Mouse (Mus musculus) heart, postnatal 0 days (tissue): ENCODE data around the gene Slc35f3. TPM values are rescaled to one million over a fixed set of nuclear protein-coding genes. Genes with fewer than 3 reads are reported as not detected.

Experiments used
- ATAC-seq: fragments of 200-750 bp; cut with Nextera tagmentation; 2 replicates; pipeline ENCODE4 v1.8.0; 2017; ENCODE audit warnings: low read depth, moderate number of reproducible peaks, moderate library complexity; ENCODE audit not compliant: insufficient read depth
- DNase-seq: peaks from one replicate; pipeline ENCODE4 v3.0.0-alpha.2; 2016; ENCODE audit warnings: low spot score
- H3K27ac ChIP-seq: fragments of 300-500 bp; sonication (generic); 2 replicates; pipeline ENCODE4 v1.5.1; 2014; ENCODE audit warnings: low read depth, mild to moderate bottlenecking
- H3K27me3 ChIP-seq: fragments of 300-500 bp; sonication (generic); 2 replicates; pipeline ENCODE4 v1.6.1; 2014; ENCODE audit warnings: low read length, mixed read lengths; ENCODE audit not compliant: control insufficient read depth, insufficient read depth
- H3K36me3 ChIP-seq: fragments of 300-500 bp; sonication (generic); replicated peaks from 2 replicates; pipeline ENCODE4 v1.6.1; 2014; ENCODE audit warnings: low read length, mixed read lengths; ENCODE audit not compliant: control insufficient read depth, insufficient read depth
- H3K4me1 ChIP-seq: fragments of 300-500 bp; sonication (generic); 2 replicates; pipeline ENCODE4 v1.6.1; 2014; ENCODE audit warnings: antibody characterized with exemption; ENCODE audit not compliant: control insufficient read depth, insufficient read depth
- H3K4me2 ChIP-seq: fragments of 300-500 bp; sonication (generic); 2 replicates; pipeline ENCODE4 v1.6.1; 2014; ENCODE audit warnings: low read depth, mild to moderate bottlenecking, low read length, moderate library complexity
- H3K4me3 ChIP-seq: fragments of 300-500 bp; sonication (generic); 2 replicates; pipeline ENCODE4 v1.5.1; 2014; ENCODE audit warnings: low read depth, low read length
- H3K9ac ChIP-seq: fragments of 300-500 bp; sonication (generic); replicated peaks from 2 replicates; pipeline ENCODE4 v1.6.1; 2014; ENCODE audit warnings: low read depth, low read length, mixed read lengths
- H3K9me3 ChIP-seq: fragments of 300-500 bp; sonication (generic); replicated peaks from 2 replicates; pipeline ENCODE4 v1.6.1; 2016; ENCODE audit warnings: low read length; ENCODE audit not compliant: control insufficient read depth
- CTCF ChIP-seq: IDR thresholded peaks from 2 replicates; pipeline ENCODE4 v1.5.1; 2016; ENCODE audit warnings: antibody characterized with exemption, control low read depth, low read depth
- EP300 ChIP-seq: IDR thresholded peaks from 2 replicates; pipeline ENCODE4 v1.6.1; 2016; ENCODE audit warnings: antibody characterized with exemption, low read depth
- WGBS: fragments of 180-500 bp; shearing (Covaris S2); extraction: QIAGEN DNeasy Blood & Tissue Kit; methylation state at CpG from one replicate; pipeline ENCODE4 v1.1.7; 2014; 5-methylcytosine and 5-hydroxymethylcytosine counted together
- polyA plus RNA-seq: library from polyadenylated mRNA; unstranded; fragments of >200 nt; fragmentation: Nextera tagmentation; extraction: Ambion mirVana; gene quantifications from 2 replicates; pipeline ENCODE4 v1.2.1, GENCODE M21; 2015
- total RNA-seq: library from RNA; depleted of rRNA; stranded (reverse); fragments of >200 nt; gene quantifications from 2 replicates; pipeline ENCODE4 v1.2.3, GENCODE M21; 2014; ENCODE audit warnings: low replicate concordance

The Slc35f3 gene
- total and polyA plus RNA-seq, 2 experiments from 2014 or later = not detected

DNA sequence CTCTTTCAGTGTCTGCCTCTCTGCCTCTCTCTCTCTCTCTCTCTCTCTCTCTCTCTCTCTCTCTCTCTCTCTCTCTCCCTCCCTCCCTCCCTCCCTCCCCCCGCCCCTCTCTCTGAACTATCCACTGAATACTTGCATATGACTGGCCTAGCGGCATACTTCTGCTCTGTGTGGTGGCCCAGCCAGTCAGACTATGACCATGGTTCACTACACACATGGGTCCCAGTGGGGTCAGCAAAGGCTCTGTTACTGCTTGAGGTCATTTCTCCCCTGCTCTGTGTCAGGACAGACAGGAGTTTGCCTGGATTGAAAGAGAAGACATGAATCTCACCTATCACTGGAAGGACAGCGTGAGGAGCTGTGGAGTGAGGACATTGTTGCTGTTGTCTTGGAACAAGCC, 40.5 kb downstream of the Slc35f3 start:
- Histone ChIP-seq H3K4me3 (no peak overlapping the region), H3K36me3 (no peaks in the 10 kb centered on the region), H3K27ac (no peak overlapping the region), H3K4me2 (no peak overlapping the region), H3K4me1 (no peaks in the 10 kb centered on the region), H3K9me3 (no peaks in the 10 kb centered on the region), H3K27me3 (no peaks in the 10 kb centered on the region), H3K9ac (no peak overlapping the region)
- DNase-seq = no peak
- 74% methylated on average over 3 of the region's 3 CpGs for WGBS
- no peak for ATAC-seq
- TF ChIP-seq CTCF (no peak), EP300 (no peak)

DNA sequence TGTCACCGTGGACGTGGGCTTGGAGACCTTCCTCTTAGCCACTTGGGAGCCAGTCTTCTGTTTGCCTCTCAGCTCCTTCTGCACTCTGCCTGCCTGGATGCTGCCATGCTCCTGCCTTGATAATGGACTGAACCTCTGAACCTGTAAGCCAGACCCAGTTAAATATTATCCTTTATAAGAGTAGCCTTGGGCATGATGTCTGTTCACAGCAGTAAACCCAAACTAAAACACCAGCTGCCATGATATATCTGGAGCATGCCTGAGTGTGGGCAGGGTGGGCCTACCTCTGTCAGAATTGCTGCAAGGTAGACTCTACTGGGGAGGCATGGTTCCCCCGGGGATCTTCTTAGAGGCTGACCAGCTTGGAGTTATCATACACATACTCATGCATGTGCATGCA, 41.0 kb downstream of the Slc35f3 start:
- Histone ChIP-seq H3K9me3 (no peaks in the 10 kb centered on the region), H3K27ac (no peak overlapping the region), H3K4me2 (no peak overlapping the region), H3K4me3 (no peak overlapping the region), H3K4me1 (no peaks in the 10 kb centered on the region), H3K9ac (no peak overlapping the region), H3K36me3 (no peaks in the 10 kb centered on the region), H3K27me3 (no peaks in the 10 kb centered on the region)
- TF ChIP-seq CTCF = no peak
- TF ChIP-seq EP300 = no peak
- ATAC-seq (no peak), DNase-seq (no peak)
- 66% methylated on average over 3 of the region's 3 CpGs for WGBS

DNA sequence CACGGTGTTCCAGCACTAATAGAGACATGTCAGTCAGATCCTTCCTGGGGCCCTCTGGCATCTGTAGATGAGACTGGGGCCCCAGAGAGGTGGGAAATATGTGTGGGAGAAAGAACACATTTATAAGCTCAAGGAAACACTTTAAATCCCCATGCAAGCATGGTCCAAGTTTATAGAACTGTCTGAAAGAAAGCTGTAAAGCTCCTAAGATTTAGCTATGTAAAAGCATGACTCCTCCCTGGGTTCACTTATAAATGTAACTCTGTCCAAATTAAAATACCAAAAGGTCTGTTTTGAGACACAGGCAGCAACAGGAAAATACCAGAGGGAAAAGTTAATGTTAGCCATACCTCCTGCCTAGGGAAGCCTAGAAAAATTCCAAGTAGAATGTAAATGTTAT, 42.8 kb downstream of the Slc35f3 start:
- Histone ChIP-seq H3K27ac (no peak overlapping the region), H3K4me3 (no peak overlapping the region), H3K4me2 (no peak overlapping the region), H3K9me3 (no peaks in the 10 kb centered on the region), H3K36me3 (no peaks in the 10 kb centered on the region), H3K9ac (no peak overlapping the region), H3K4me1 (no peaks in the 10 kb centered on the region), H3K27me3 (no peaks in the 10 kb centered on the region)
- no peak for TF ChIP-seq CTCF
- no peak for TF ChIP-seq EP300
- 43% methylated on average over 1 of the region's 1 CpGs for WGBS
- no peak for ATAC-seq
- DNase-seq = no peak

DNA sequence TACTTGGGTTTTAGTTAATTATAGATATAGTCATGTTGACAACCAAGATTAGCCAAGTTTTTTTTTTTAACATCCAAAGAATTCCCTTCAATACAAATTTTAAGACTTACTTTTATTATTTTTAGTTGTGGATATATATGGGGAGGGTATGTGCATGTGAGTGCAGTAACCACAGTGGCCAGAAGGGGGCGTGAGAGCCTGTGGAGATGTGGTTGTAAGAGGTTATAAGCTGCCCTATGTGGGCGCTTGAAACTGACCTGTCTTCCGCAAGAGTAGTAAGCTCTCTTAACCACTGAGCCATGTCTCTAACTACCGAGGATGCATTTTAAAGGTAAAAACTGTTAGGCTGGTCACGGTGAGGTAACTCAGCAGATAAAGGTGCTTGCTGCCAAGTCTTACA, 45.1 kb downstream of the Slc35f3 start:
- no peaks in the 10 kb centered on the region for H3K27me3 ChIP-seq
- no peak for DNase-seq
- H3K4me1 ChIP-seq = no peaks in the 10 kb centered on the region
- WGBS = 76% methylated on average over 5 of the region's 5 CpGs
- H3K9me3 ChIP-seq = no peaks in the 10 kb centered on the region
- ATAC-seq = no peak
- no peaks in the 10 kb centered on the region for H3K36me3 ChIP-seq
- H3K9ac ChIP-seq = no peak overlapping the region
- no peak for TF ChIP-seq CTCF
- TF ChIP-seq EP300 = no peak
- H3K27ac ChIP-seq = no peak overlapping the region
- no peak overlapping the region for H3K4me3 ChIP-seq
- no peak overlapping the region for H3K4me2 ChIP-seq

DNA sequence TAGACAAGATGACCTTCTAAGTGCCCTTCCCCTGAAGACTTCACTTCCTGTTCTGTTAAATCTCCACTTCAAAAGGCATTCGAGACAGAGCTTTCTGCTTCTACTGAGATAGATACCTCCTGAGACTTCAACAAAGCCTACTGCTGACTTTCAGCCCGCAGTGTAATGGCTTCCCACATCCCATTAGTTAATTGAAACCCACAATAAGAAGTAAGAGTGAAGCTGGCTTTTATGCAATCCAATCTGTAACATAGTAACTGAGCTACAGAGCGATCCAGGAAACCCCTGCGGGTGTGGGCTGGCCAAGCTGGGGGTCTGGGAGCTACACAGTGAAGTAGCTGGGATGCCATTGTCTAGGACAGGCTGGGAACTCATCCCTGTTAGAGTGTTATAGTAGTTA, 46.7 kb downstream of the Slc35f3 start:
- H3K4me2 ChIP-seq = no peak overlapping the region
- H3K9me3 ChIP-seq = no peaks in the 10 kb centered on the region
- no peaks in the 10 kb centered on the region for H3K27me3 ChIP-seq
- H3K4me1 ChIP-seq = no peaks in the 10 kb centered on the region
- H3K36me3 ChIP-seq = no peaks in the 10 kb centered on the region
- no peak overlapping the region for H3K9ac ChIP-seq
- H3K27ac ChIP-seq = no peak overlapping the region
- ATAC-seq (no peak), DNase-seq (no peak)
- H3K4me3 ChIP-seq = no peak overlapping the region
- no peak for TF ChIP-seq EP300
- TF ChIP-seq CTCF = no peak
- WGBS = 49% methylated on average over 4 of the region's 4 CpGs

- no peak overlapping the region for H3K4me2 ChIP-seq
- no peak overlapping the region for H3K9ac ChIP-seq
- ATAC-seq = no peak
- no peaks in the 10 kb centered on the region for H3K27me3 ChIP-seq
- 0 out of 2 replicates have a peak, but pooled peaks cover 8% of the 10 kb centered on the region for H3K9me3 ChIP-seq
- no peak for TF ChIP-seq CTCF
- no peak for TF ChIP-seq EP300
- DNase-seq = no peak
- no peak overlapping the region for H3K4me3 ChIP-seq
- no peak overlapping the region for H3K27ac ChIP-seq
- WGBS = 78% methylated on average over 1 of the region's 1 CpGs
- H3K36me3 ChIP-seq = no peaks in the 10 kb centered on the region
- H3K4me1 ChIP-seq = peaks cover 7% of the 10 kb centered on the region; the same call in 1 of the 2 replicates
These were observed 54.9 kb downstream of the Slc35f3 start for GRCm38 (mm10) chr8:126353259-126353658.
